Mouse (Mus musculus) intestine, embryonic 16.5 days (tissue): ENCODE results near the gene Akap1. TPM values are rescaled to one million over a fixed set of nuclear protein-coding genes. Genes with fewer than 3 reads are reported as not detected.

ENCODE experiments used
- ATAC-seq: fragments of 200-750 bp; cut with Nextera tagmentation; 2 replicates; pipeline ENCODE4 v1.8.0; 2017; ENCODE audit warnings: moderate TSS enrichment, moderate library complexity
- H3K27ac ChIP-seq: fragments of 300-500 bp; sonication (generic); 2 replicates; pipeline ENCODE4 v1.5.1; 2014; ENCODE audit warnings: mild to moderate bottlenecking, low read length
- H3K27me3 ChIP-seq: fragments of 300-500 bp; sonication (generic); replicated peaks from 2 replicates; pipeline ENCODE4 v1.6.1; 2014; ENCODE audit warnings: low read length, control low read depth, mixed read lengths; ENCODE audit not compliant: control insufficient read depth, insufficient read depth
- H3K36me3 ChIP-seq: fragments of 300-500 bp; sonication (generic); 2 replicates; pipeline ENCODE4 v1.6.1; 2014; ENCODE audit warnings: low read length, control low read depth; ENCODE audit not compliant: control insufficient read depth, insufficient read depth
- H3K4me1 ChIP-seq: fragments of 300-500 bp; sonication (generic); 2 replicates; pipeline ENCODE4 v1.6.1; 2014; ENCODE audit warnings: low read length, control low read depth, mixed read lengths; ENCODE audit not compliant: control insufficient read depth, insufficient read depth
- H3K4me2 ChIP-seq: fragments of 300-500 bp; sonication (generic); 2 replicates; pipeline ENCODE4 v1.6.1; 2014; ENCODE audit warnings: low read depth, low read length, control low read depth
- H3K4me3 ChIP-seq: fragments of 300-500 bp; sonication (generic); 2 replicates; pipeline ENCODE4 v1.5.1; 2014; ENCODE audit warnings: mild to moderate bottlenecking, low read length
- H3K9ac ChIP-seq: fragments of 300-500 bp; sonication (generic); 2 replicates; pipeline ENCODE4 v1.6.1; 2014; ENCODE audit warnings: low read depth, low read length
- H3K9me3 ChIP-seq: fragments of 300-500 bp; sonication (generic); 2 replicates; pipeline ENCODE4 v1.6.1; 2016; ENCODE audit warnings: low read length, control low read depth; ENCODE audit not compliant: control insufficient read depth
- WGBS: fragments of 180-500 bp; shearing (Covaris S2); extraction: QIAGEN DNeasy Blood & Tissue Kit; methylation state at CpG from one replicate; pipeline ENCODE4 v1.1.7; 2014; 5-methylcytosine and 5-hydroxymethylcytosine counted together
- polyA plus RNA-seq: library from polyadenylated mRNA; unstranded; fragments of >200 nt; fragmentation: Nextera tagmentation; extraction: Ambion mirVana; gene quantifications from 2 replicates; pipeline ENCODE4 v1.2.1, GENCODE M21; 2015

The Akap1 gene
- polyA plus RNA-seq, 1 experiment from 2014 or later = 27.5 TPM

GRCm38 (mm10) chr11:88840292-88840691 is 24.1 kb downstream of the Akap1 start:
- Histone ChIP-seq H3K27ac (no peak overlapping the region), H3K9me3 (no peaks in the 10 kb centered on the region), H3K36me3 (peaks cover 25% of the 10 kb centered on the region), H3K4me1 (peaks cover 7% of the 10 kb centered on the region; the same call in 1 of the 2 replicates), H3K27me3 (no peaks in the 10 kb centered on the region), H3K4me3 (no peak overlapping the region), H3K4me2 (no peak overlapping the region), H3K9ac (no peak overlapping the region)
- no peak for ATAC-seq
- 79% methylated on average over 8 of the region's 8 CpGs for WGBS

- no peak overlapping the region for H3K27ac ChIP-seq
- H3K4me2 ChIP-seq = no peak overlapping the region
- H3K9ac ChIP-seq = no peak overlapping the region
- H3K9me3 ChIP-seq = no peaks in the 10 kb centered on the region
- peaks cover 7% of the 10 kb centered on the region; the same call in 1 of the 2 replicates for H3K4me1 ChIP-seq
- H3K4me3 ChIP-seq = no peak overlapping the region
- H3K36me3 ChIP-seq = peaks cover 21% of the 10 kb centered on the region
- WGBS = 89% methylated on average over 6 of the region's 6 CpGs
- H3K27me3 ChIP-seq = no peaks in the 10 kb centered on the region
- no peak for ATAC-seq
Measured at GRCm38 (mm10) chr11:88839379-88839778, 25.0 kb downstream of the Akap1 start.

- H3K27ac ChIP-seq = no peak overlapping the region
- H3K36me3 ChIP-seq = peaks cover 24% of the 10 kb centered on the region
- no peak for ATAC-seq
- H3K4me2 ChIP-seq = no peak overlapping the region
- H3K9ac ChIP-seq = no peak overlapping the region
- no peaks in the 10 kb centered on the region for H3K9me3 ChIP-seq
- WGBS = 89% methylated on average over 13 of the region's 13 CpGs
- H3K4me1 ChIP-seq = peaks cover 7% of the 10 kb centered on the region; the same call in 1 of the 2 replicates
- H3K4me3 ChIP-seq = no peak overlapping the region
- H3K27me3 ChIP-seq = no peaks in the 10 kb centered on the region
Measured at GRCm38 (mm10) chr11:88838630-88839029, 25.8 kb downstream of the Akap1 start.

GRCm38 (mm10) chr11:88834606-88835005 is 29.8 kb downstream of the Akap1 start:
- 88% methylated on average over 11 of the region's 11 CpGs for WGBS
- Histone ChIP-seq H3K36me3 (peaks cover 16% of the 10 kb centered on the region), H3K4me1 (no peaks in the 10 kb centered on the region), H3K4me2 (no peak overlapping the region), H3K4me3 (no peak overlapping the region), H3K27ac (no peak overlapping the region), H3K27me3 (no peaks in the 10 kb centered on the region), H3K9me3 (no peaks in the 10 kb centered on the region), H3K9ac (no peak overlapping the region)
- no peak for ATAC-seq

GRCm38 (mm10) chr11:88834134-88834533 is 30.3 kb downstream of the Akap1 start:
- Histone ChIP-seq H3K4me1 (no peaks in the 10 kb centered on the region), H3K27ac (no peak overlapping the region), H3K9ac (no peak overlapping the region), H3K4me2 (no peak overlapping the region), H3K36me3 (peaks cover 16% of the 10 kb centered on the region), H3K9me3 (no peaks in the 10 kb centered on the region), H3K27me3 (no peaks in the 10 kb centered on the region), H3K4me3 (no peak overlapping the region)
- 90% methylated on average over 14 of the region's 14 CpGs for WGBS
- ATAC-seq = no peak

GRCm38 (mm10) chr11:88833099-88833498 is 31.3 kb downstream of the Akap1 start:
- ATAC-seq = peak; percentile 71
- Histone ChIP-seq H3K4me3 (no peak overlapping the region), H3K4me2 (no peak overlapping the region), H3K27ac (no peak overlapping the region), H3K4me1 (no peaks in the 10 kb centered on the region), H3K9me3 (no peaks in the 10 kb centered on the region), H3K36me3 (peaks cover 11% of the 10 kb centered on the region), H3K27me3 (no peaks in the 10 kb centered on the region), H3K9ac (no peak overlapping the region)
- 64% methylated on average over 4 of the region's 4 CpGs for WGBS

GRCm38 (mm10) chr11:88830257-88830804 is 34.1 kb downstream of the Akap1 start:
- Histone ChIP-seq H3K9me3 (no peaks in the 10 kb centered on the region), H3K4me3 (no peak overlapping the region), H3K4me1 (no peaks in the 10 kb centered on the region), H3K27me3 (no peaks in the 10 kb centered on the region), H3K36me3 (peaks cover 9% of the 10 kb centered on the region), H3K27ac (no peak overlapping the region), H3K4me2 (no peak overlapping the region), H3K9ac (no peak overlapping the region)
- WGBS = 98% methylated on average over 2 of the region's 2 CpGs
- no peak for ATAC-seq

- Histone ChIP-seq H3K4me3 (no peak overlapping the region), H3K4me2 (no peak overlapping the region), H3K27me3 (no peaks in the 10 kb centered on the region), H3K4me1 (no peaks in the 10 kb centered on the region), H3K9ac (no peak overlapping the region), H3K9me3 (no peaks in the 10 kb centered on the region), H3K36me3 (peaks cover 4% of the 10 kb centered on the region; the same call in 1 of the 2 replicates), H3K27ac (no peak overlapping the region)
- ATAC-seq = no peak
Measured at GRCm38 (mm10) chr11:88828528-88828927, 35.9 kb downstream of the Akap1 start.

- H3K4me1 ChIP-seq = peaks cover 3% of the 10 kb centered on the region; the same call in 1 of the 2 replicates
- H3K9me3 ChIP-seq = no peaks in the 10 kb centered on the region
- H3K36me3 ChIP-seq = no peaks in the 10 kb centered on the region
- H3K27me3 ChIP-seq = 0 out of 2 replicates have a peak, but pooled peaks cover 6% of the 10 kb centered on the region
- no peak overlapping the region for H3K4me3 ChIP-seq
- 31% methylated on average over 7 of the region's 7 CpGs for WGBS
- no peak overlapping the region for H3K4me2 ChIP-seq
- ATAC-seq = no peak
- no peak overlapping the region for H3K27ac ChIP-seq
- H3K9ac ChIP-seq = no peak overlapping the region
Measured at GRCm38 (mm10) chr11:88825909-88826308, 38.5 kb downstream of the Akap1 start.

GRCm38 (mm10) chr11:88822991-88823390 is 41.4 kb downstream of the Akap1 start:
- ATAC-seq = peak; percentile 58; the same call in 1 of the 2 replicates
- H3K9ac ChIP-seq = no peak overlapping the region
- H3K4me2 ChIP-seq = peak overlapping the region; percentile 28; the same call in 1 of the 2 replicates
- H3K27ac ChIP-seq = no peak overlapping the region
- H3K36me3 ChIP-seq = no peaks in the 10 kb centered on the region
- 2% methylated on average over 7 of the region's 7 CpGs for WGBS
- peaks cover 4% of the 10 kb centered on the region; the same call in 1 of the 2 replicates for H3K4me1 ChIP-seq
- H3K4me3 ChIP-seq = no peak overlapping the region; the same call in 1 of the 2 replicates
- no peaks in the 10 kb centered on the region for H3K9me3 ChIP-seq
- H3K27me3 ChIP-seq = 0 out of 2 replicates have a peak, but pooled peaks cover 6% of the 10 kb centered on the region
